ENCODE assay signal across 8 mouse cellular contexts in genomic region chr3:41182036-41182899, GRCm38 (mm10).
A peak's percentile ranks its signal among the peaks of the same experiment; 100 is the strongest.
DNase-seq lines count a peak whose midpoint lies in the region; ATAC-seq lines count a peak whose summit lies in the region.

No protein-coding gene starts in this region.

- H3K27me3 ChIP-seq in intestine, embryonic 15.5 days (replicated peaks), result no peaks in the 10 kb centered on the region
- no peaks in the 10 kb centered on the region for H3K27me3 ChIP-seq in midbrain, embryonic 10.5 days (ENCODE audit: low read depth, poor library complexity, severe bottlenecking)

- H3K36me3 ChIP-seq in intestine, embryonic 15.5 days, result no peaks in the 10 kb centered on the region
- H3K36me3 ChIP-seq in midbrain, embryonic 10.5 days, result no peaks in the 10 kb centered on the region

- peak; percentile 87 for ATAC-seq in intestine, embryonic 15.5 days

- H3K4me2 ChIP-seq in intestine, embryonic 15.5 days (replicated peaks), result no peak overlapping the region

- no peak overlapping the region for H3K4me3 ChIP-seq in intestine, embryonic 15.5 days (replicated peaks)
- H3K4me3 ChIP-seq in midbrain, embryonic 10.5 days, result no peak overlapping the region

- H3K9me3 ChIP-seq in intestine, embryonic 15.5 days, result no peaks in the 10 kb centered on the region
- H3K9me3 ChIP-seq in midbrain, embryonic 10.5 days (replicated peaks), result no peaks in the 10 kb centered on the region

- H3K4me1 ChIP-seq in intestine, embryonic 15.5 days (replicated peaks), result 0 out of 2 replicates have a peak, but pooled peaks cover 8% of the 10 kb centered on the region
- 0 out of 2 replicates have a peak, but pooled peaks cover 3% of the 10 kb centered on the region for H3K4me1 ChIP-seq in midbrain, embryonic 10.5 days

- intact Hi-C loops in left cerebral cortex, postnatal 14 days (cut with DNase I), result loop anchor here (10.0 kb wide), 1 partner anchor 383 kb away; no protein-coding TSS in a partner anchor

- H3K9ac ChIP-seq in intestine, embryonic 15.5 days, result no peak overlapping the region

- H3K27ac ChIP-seq in intestine, embryonic 15.5 days, result no peak overlapping the region
- H3K27ac ChIP-seq in midbrain, embryonic 10.5 days (replicated peaks), result no peak overlapping the region

- 47% methylated on average over 15 of the region's 15 CpGs for WGBS in intestine, embryonic 15.5 days
- whole genome bisulfite sequencing in midbrain, embryonic 10.5 days, result 57% methylated on average over 15 of the region's 15 CpGs

- peak; percentile 83 for DNase-seq in adrenal gland, adult 2 months
- peak; percentile 79 for DNase-seq in embryo, embryonic 11.5 days (ENCODE audit: low read depth, low spot score)
- peak; percentile 73 to 87 for DNase-seq in gastrocnemius, postnatal 4 days (ENCODE audit: low spot score in 2 of 2)
- peak; percentile 90 to 92 for DNase-seq in left cerebral cortex, postnatal 14 days (ENCODE audit: low spot score in 2 of 2)
- peak; percentile 81 for DNase-seq in midbrain, embryonic 10.5 days (ENCODE audit: low spot score)
- peak; percentile 93 for DNase-seq in right cerebral cortex, postnatal 4 days
- DNase-seq in yolk sac, embryonic 10.5 days (ENCODE audit: low spot score), result peak; percentile 69
